Mouse (Mus musculus) midbrain, embryonic 14.5 days (tissue): ENCODE results near the gene U90926. TPM values are rescaled to one million over a fixed set of nuclear protein-coding genes. Genes with fewer than 3 reads are reported as not detected.

Source experiments
- ATAC-seq: fragments of 200-750 bp; cut with Nextera tagmentation; 2 replicates; pipeline ENCODE4 v1.8.0; 2017; ENCODE audit warnings: moderate number of reproducible peaks, moderate library complexity; ENCODE audit not compliant: low FRiP score, low TSS enrichment
- DNase-seq: peaks from one replicate; pipeline ENCODE4 v3.0.0-alpha.2; 2015
- H3K27ac ChIP-seq: fragments of 300-500 bp; sonication (generic); replicated peaks from 2 replicates; pipeline ENCODE4 v1.5.1; 2014; ENCODE audit warnings: mild to moderate bottlenecking, low read depth, low read length, moderate library complexity
- H3K27me3 ChIP-seq: fragments of 300-500 bp; sonication (generic); 2 replicates; pipeline ENCODE4 v1.6.1; 2014; ENCODE audit warnings: low read length, control low read depth, mixed read lengths; ENCODE audit not compliant: control insufficient read depth, insufficient read depth
- H3K36me3 ChIP-seq: fragments of 300-500 bp; sonication (generic); 2 replicates; pipeline ENCODE4 v1.6.1; 2014; ENCODE audit warnings: low read length, control low read depth; ENCODE audit not compliant: control insufficient read depth, insufficient read depth
- H3K4me1 ChIP-seq: fragments of 300-500 bp; sonication (generic); 2 replicates; pipeline ENCODE4 v1.6.1; 2014; ENCODE audit warnings: mild to moderate bottlenecking, antibody characterized with exemption, low read length, control low read depth; ENCODE audit not compliant: control insufficient read depth, insufficient read depth
- H3K4me2 ChIP-seq: fragments of 300-500 bp; sonication (generic); 2 replicates; pipeline ENCODE4 v1.6.1; 2014; ENCODE audit warnings: mild to moderate bottlenecking, low read length, moderate library complexity
- H3K4me3 ChIP-seq: fragments of 300-500 bp; sonication (generic); replicated peaks from 2 replicates; pipeline ENCODE4 v1.5.1; 2014; ENCODE audit warnings: low read depth, low read length
- H3K9ac ChIP-seq: fragments of 300-500 bp; sonication (generic); replicated peaks from 2 replicates; pipeline ENCODE4 v1.6.1; 2014; ENCODE audit warnings: mild to moderate bottlenecking, low read length, moderate library complexity
- H3K9me3 ChIP-seq: fragments of 300-500 bp; sonication (generic); 2 replicates; pipeline ENCODE4 v1.6.1; 2016; ENCODE audit warnings: low read length, control low read depth, mixed read lengths; ENCODE audit not compliant: control insufficient read depth
- WGBS: fragments of 180-500 bp; shearing (Covaris S2); extraction: QIAGEN DNeasy Blood & Tissue Kit; methylation state at CpG from one replicate; pipeline ENCODE4 v1.1.7; 2014; 5-methylcytosine and 5-hydroxymethylcytosine counted together
- polyA plus RNA-seq: library from polyadenylated mRNA; unstranded; fragments of >200 nt; fragmentation: Nextera tagmentation; extraction: Ambion mirVana; gene quantifications from 2 replicates; pipeline ENCODE4 v1.2.1, GENCODE M21; 2014

The U90926 gene
- polyA plus RNA-seq: not detected in 2 replicates

GRCm38 (mm10) chr5:92215308-92215707 lies at the start of gene U90926:
TSS of gene U90926 (minus strand) at chr5:92215408.
- no peaks in the 10 kb centered on the region for H3K9me3 ChIP-seq
- no peak within 1 kb of the TSS for H3K4me3 ChIP-seq
- no peak within 1 kb of the TSS for H3K27ac ChIP-seq
- no peak within 1 kb of the TSS for H3K4me2 ChIP-seq
- WGBS: 94% methylated on average over 4 of the region's 4 CpGs
- H3K9ac ChIP-seq: no peak within 1 kb of the TSS
- H3K4me1 ChIP-seq: peaks cover 14% of the 10 kb centered on the region; the same call in 1 of the 2 replicates
- ATAC-seq (no peak), DNase-seq (no peak)
- no peaks in the 10 kb centered on the region for H3K27me3 ChIP-seq
- H3K36me3 ChIP-seq: no peaks in the 10 kb centered on the region

DNA sequence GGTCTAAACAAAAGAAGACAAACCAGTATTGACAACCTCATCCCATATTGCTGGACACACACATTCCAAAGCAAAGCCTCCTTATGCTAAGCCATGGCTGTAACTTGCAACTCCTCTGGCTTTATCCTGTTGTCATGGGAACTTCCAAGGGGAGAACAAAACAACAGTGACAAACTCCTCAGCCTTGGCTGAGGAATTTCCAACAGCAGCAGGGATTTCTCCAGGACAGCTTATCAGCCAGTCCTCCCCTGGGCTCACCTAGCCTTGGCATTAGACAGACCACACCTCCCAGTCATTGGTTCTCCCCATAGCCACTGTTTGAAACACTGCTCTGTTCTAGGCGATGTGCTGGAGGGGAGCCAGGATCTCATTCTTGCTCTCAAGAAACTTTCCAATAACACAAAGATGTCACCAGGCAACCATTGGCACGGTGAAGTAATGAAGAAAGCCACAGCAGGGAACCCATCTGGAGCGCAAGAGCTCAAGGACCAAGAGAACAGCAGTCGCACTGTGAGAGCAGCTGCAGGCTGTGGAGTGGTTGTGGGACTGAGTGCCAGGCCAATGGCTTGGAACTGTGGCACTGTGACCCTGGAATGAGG lies 48.7 kb upstream of the U90926 start:
- 3% methylated on average over 4 of the region's 4 CpGs for WGBS
- H3K9ac ChIP-seq: no peak overlapping the region
- no peaks in the 10 kb centered on the region for H3K27me3 ChIP-seq
- ATAC-seq (peak; percentile 79), DNase-seq (peak; percentile 80)
- no peak overlapping the region for H3K4me2 ChIP-seq
- H3K36me3 ChIP-seq: no peaks in the 10 kb centered on the region
- H3K4me1 ChIP-seq: peaks cover 5% of the 10 kb centered on the region; the same call in 1 of the 2 replicates
- no peak overlapping the region for H3K27ac ChIP-seq
- H3K9me3 ChIP-seq: no peaks in the 10 kb centered on the region
- H3K4me3 ChIP-seq: no peak overlapping the region

GRCm38 (mm10) chr5:92262646-92263045 lies 47.4 kb upstream of the U90926 start:
- no peak overlapping the region for H3K27ac ChIP-seq
- WGBS: 91% methylated on average over 8 of the region's 8 CpGs
- ATAC-seq: no peak
- no peaks in the 10 kb centered on the region for H3K36me3 ChIP-seq
- H3K4me1 ChIP-seq: peaks cover 5% of the 10 kb centered on the region; the same call in 1 of the 2 replicates
- no peak overlapping the region for H3K4me3 ChIP-seq
- H3K9me3 ChIP-seq: no peaks in the 10 kb centered on the region
- H3K9ac ChIP-seq: no peak overlapping the region
- no peaks in the 10 kb centered on the region; the same call in 1 of the 2 replicates for H3K27me3 ChIP-seq
- DNase-seq: no peak
- no peak overlapping the region for H3K4me2 ChIP-seq

DNA sequence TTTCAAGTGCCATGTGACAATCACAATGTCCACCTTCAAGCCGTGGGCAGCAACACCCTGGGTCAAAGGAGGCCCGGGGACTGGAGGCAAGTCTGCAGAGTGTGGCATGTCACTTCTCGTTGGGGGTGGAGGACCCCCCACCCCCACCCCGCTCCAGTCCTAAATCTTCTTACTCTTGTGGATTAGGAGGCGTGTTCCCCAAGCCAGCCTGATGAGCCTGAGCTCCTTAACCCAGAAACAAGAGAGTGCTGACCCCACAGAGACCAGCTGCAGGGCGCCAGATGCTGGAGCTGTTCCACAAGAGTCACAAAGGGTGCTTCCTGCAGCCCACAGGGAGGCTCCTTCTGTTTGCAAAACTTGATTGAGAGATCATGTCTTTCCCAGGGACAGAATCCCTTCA lies 41.0 kb upstream of the U90926 start, which contains the start of gene Ppef2:
TSS of gene Ppef2 (minus strand) at position 61 of the 400 bp plus-strand sequence.
- H3K9ac ChIP-seq: no peak within 1 kb of the TSS
- H3K27ac ChIP-seq: no peak within 1 kb of the TSS
- ATAC-seq (no peak), DNase-seq (no peak)
- 7% methylated on average over 6 of the region's 6 CpGs for WGBS
- H3K4me1 ChIP-seq: no peaks in the 10 kb centered on the region
- no peaks in the 10 kb centered on the region; the same call in 1 of the 2 replicates for H3K27me3 ChIP-seq
- H3K9me3 ChIP-seq: no peaks in the 10 kb centered on the region
- no peak within 1 kb of the TSS for H3K4me2 ChIP-seq
- H3K36me3 ChIP-seq: no peaks in the 10 kb centered on the region
- H3K4me3 ChIP-seq: no peak within 1 kb of the TSS

- H3K36me3 ChIP-seq: no peaks in the 10 kb centered on the region
- ATAC-seq (no peak), DNase-seq (no peak)
- 66% methylated on average over 6 of the region's 6 CpGs for WGBS
- H3K9ac ChIP-seq: no peak overlapping the region
- H3K4me3 ChIP-seq: no peak overlapping the region
- no peaks in the 10 kb centered on the region for H3K9me3 ChIP-seq
- H3K4me2 ChIP-seq: no peak overlapping the region
- no peaks in the 10 kb centered on the region; the same call in 1 of the 2 replicates for H3K27me3 ChIP-seq
- H3K27ac ChIP-seq: no peak overlapping the region
- H3K4me1 ChIP-seq: no peaks in the 10 kb centered on the region
Observed at GRCm38 (mm10) chr5:92254476-92254875, 39.3 kb upstream of the U90926 start.

- H3K9ac ChIP-seq: no peak overlapping the region; the same call in 1 of the 2 replicates
- no peaks in the 10 kb centered on the region for H3K4me1 ChIP-seq
- H3K4me3 ChIP-seq: no peak overlapping the region
- DNase-seq (peak; percentile 73), ATAC-seq (peak; percentile 55; the same call in 1 of the 2 replicates)
- H3K36me3 ChIP-seq: no peaks in the 10 kb centered on the region
- peak overlapping the region; percentile 37 for H3K4me2 ChIP-seq
- H3K27me3 ChIP-seq: no peaks in the 10 kb centered on the region
- WGBS: 15% methylated on average over 18 of the region's 18 CpGs
- H3K9me3 ChIP-seq: no peaks in the 10 kb centered on the region
- no peak overlapping the region for H3K27ac ChIP-seq
Observed at GRCm38 (mm10) chr5:92252797-92253343, 37.7 kb upstream of the U90926 start.

- H3K4me1 ChIP-seq: no peaks in the 10 kb centered on the region
- no peak for ATAC-seq
- no peak overlapping the region for H3K4me3 ChIP-seq
- no peak overlapping the region for H3K9ac ChIP-seq
- DNase-seq: no peak
- H3K4me2 ChIP-seq: no peak overlapping the region
- H3K36me3 ChIP-seq: no peaks in the 10 kb centered on the region
- no peaks in the 10 kb centered on the region for H3K9me3 ChIP-seq
- H3K27me3 ChIP-seq: no peaks in the 10 kb centered on the region
- H3K27ac ChIP-seq: no peak overlapping the region
- 91% methylated on average over 6 of the region's 6 CpGs for WGBS
Observed at GRCm38 (mm10) chr5:92252031-92252430, 36.8 kb upstream of the U90926 start.

GRCm38 (mm10) chr5:92248614-92249013 lies 33.4 kb upstream of the U90926 start:
- Histone ChIP-seq H3K27ac (no peak overlapping the region), H3K4me3 (no peak overlapping the region), H3K9ac (no peak overlapping the region), H3K4me1 (no peaks in the 10 kb centered on the region), H3K36me3 (no peaks in the 10 kb centered on the region), H3K27me3 (no peaks in the 10 kb centered on the region), H3K4me2 (no peak overlapping the region), H3K9me3 (no peaks in the 10 kb centered on the region)
- no peak for ATAC-seq
- DNase-seq: no peak
- 88% methylated on average over 11 of the region's 11 CpGs for WGBS

DNA sequence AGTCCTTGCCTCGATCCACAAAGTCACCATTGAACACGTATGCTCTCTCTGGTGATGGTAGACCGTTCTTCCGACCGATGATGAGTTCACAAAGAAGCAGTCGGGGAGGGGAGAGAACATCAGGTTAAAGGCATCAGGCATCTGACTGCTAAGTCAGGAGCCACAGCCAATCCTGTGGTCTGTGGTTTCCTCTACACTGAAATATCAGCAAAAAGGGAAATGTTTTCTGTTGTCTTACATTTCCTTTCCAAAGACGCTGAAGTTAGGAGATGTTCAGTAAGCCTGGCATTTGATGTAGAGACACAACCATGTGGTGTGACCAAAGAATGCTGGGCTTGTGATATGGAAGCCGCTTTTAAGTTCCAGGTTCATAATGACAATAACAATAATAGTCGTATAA lies 30.3 kb upstream of the U90926 start:
- Histone ChIP-seq H3K9me3 (no peaks in the 10 kb centered on the region), H3K4me3 (no peak overlapping the region), H3K4me2 (no peak overlapping the region), H3K27me3 (no peaks in the 10 kb centered on the region), H3K4me1 (no peaks in the 10 kb centered on the region), H3K36me3 (no peaks in the 10 kb centered on the region), H3K27ac (no peak overlapping the region), H3K9ac (no peak overlapping the region)
- WGBS: 92% methylated on average over 9 of the region's 9 CpGs
- no peak for ATAC-seq
- no peak for DNase-seq
